Mouse (Mus musculus): ENCODE results near the gene Mgll. TPM values are rescaled to one million over a fixed set of nuclear protein-coding genes. Genes with fewer than 3 reads are reported as not detected.

Mgll gene
- polyA plus RNA-seq, 1 experiment from 2014 or later: 29.1 TPM

DNA sequence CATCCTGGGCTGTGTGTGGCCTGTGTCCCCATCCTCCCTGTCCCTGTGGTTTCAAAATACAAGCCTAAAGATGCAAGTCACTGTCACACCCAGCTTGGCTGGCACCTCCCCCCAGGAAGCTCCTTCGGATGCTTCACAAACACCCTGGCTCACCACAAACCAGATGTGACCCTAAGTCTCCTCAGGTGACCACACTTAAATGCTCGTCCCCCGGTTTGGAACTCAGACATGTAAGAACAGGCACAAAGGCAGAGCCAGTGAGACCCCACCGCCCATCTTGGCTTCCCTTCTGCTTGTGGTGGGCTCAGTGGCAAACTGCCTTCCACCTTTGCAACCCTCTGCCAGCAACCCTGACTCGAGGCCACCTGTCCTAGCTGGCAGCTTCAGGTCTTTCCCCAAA is 110.8 kb downstream of the Mgll start:
- H3K36me3 ChIP-seq (ENCODE audit: control insufficient read depth, insufficient read depth, low read length): peaks cover 42% of the 10 kb centered on the region
- no peaks in the 10 kb centered on the region for H3K9me3 ChIP-seq (ENCODE audit: control insufficient read depth, low read length)
- no peak overlapping the region for H3K9ac ChIP-seq (ENCODE audit: low read depth, low read length)
- DNase-seq (ENCODE audit: low spot score) (no peak), ATAC-seq (ENCODE audit: low read depth) (no peak)
- no peak overlapping the region for H3K27ac ChIP-seq (replicated peaks; ENCODE audit: low read depth, low read length)
- H3K4me3 ChIP-seq (ENCODE audit: low read depth, low read length): no peak overlapping the region
- no peaks in the 10 kb centered on the region for H3K4me1 ChIP-seq (ENCODE audit: control insufficient read depth, insufficient read depth, low read length)
- 54% methylated on average over 5 of the region's 5 CpGs for WGBS
- H3K27me3 ChIP-seq (replicated peaks; ENCODE audit: control insufficient read depth, insufficient read depth, low read length): no peaks in the 10 kb centered on the region
- H3K4me2 ChIP-seq (ENCODE audit: low read depth, low read length): no peak overlapping the region

DNA sequence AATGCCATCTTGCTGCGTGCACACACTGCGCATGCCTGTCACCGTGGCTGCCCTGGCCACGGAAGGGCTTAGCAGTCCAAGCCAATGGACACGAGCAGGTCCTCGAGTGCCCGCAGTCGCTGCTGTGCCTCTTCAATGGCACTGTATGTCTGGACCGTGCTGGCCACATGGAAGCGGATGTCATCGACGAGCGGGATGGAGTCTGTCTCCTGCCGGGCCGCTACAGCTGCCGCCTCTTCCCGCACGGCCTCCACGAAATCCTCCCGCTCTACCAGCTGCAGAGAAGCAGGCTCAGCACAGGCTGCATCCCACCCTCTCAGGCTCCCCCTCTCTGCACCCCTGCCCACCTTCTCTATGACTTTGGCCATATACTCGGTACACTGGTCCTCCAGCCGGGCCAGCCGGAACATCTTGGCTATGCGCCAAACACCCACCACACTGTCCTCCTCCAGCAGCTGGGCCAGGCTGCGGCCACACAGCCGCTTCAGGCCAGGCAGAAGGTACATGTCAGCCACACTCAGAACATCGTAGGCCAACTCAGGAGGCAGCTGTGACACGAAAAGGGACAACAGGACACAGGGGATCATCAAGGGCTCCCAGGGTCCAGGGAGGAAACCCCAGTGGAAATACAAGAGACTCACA is 112.1 kb downstream of the Mgll start:
- Histone ChIP-seq H3K27ac (replicated peaks; ENCODE audit: low read depth, low read length) (no peak overlapping the region), H3K9ac (ENCODE audit: low read depth, low read length) (no peak overlapping the region), H3K36me3 (ENCODE audit: control insufficient read depth, insufficient read depth, low read length) (peaks cover 42% of the 10 kb centered on the region), H3K9me3 (ENCODE audit: control insufficient read depth, low read length) (no peaks in the 10 kb centered on the region), H3K4me1 (ENCODE audit: control insufficient read depth, insufficient read depth, low read length) (peaks cover 8% of the 10 kb centered on the region; the same call in 1 of the 2 replicates), H3K4me2 (ENCODE audit: low read depth, low read length) (no peak overlapping the region), H3K27me3 (replicated peaks; ENCODE audit: control insufficient read depth, insufficient read depth, low read length) (no peaks in the 10 kb centered on the region), H3K4me3 (ENCODE audit: low read depth, low read length) (no peak overlapping the region)
- ATAC-seq (ENCODE audit: low read depth) (no peak), DNase-seq (ENCODE audit: low spot score) (no peak)
- 94% methylated on average over 28 of the region's 28 CpGs for WGBS

DNA sequence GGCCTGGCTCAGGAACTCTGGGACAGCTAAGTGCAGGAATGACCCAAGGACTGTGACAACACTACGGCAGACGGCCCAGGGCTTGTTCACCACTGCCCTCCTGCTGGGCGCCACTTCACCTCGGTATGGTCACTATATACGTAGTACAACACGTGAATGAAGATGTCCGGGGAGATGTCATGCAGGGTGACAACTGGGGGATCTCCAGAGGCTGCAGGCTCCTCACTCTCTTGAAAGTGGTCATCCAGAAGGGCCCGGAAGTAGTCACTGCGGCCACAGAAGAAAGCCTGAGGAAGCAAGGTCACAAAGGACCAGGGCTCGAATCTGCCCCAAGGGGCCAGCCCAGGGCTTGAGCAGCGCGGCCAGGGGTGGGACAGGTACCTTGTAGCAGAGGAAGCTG is 113.8 kb downstream of the Mgll start:
- ATAC-seq (ENCODE audit: low read depth): no peak
- WGBS: 91% methylated on average over 12 of the region's 12 CpGs
- H3K27ac ChIP-seq (replicated peaks; ENCODE audit: low read depth, low read length): no peak overlapping the region

DNA sequence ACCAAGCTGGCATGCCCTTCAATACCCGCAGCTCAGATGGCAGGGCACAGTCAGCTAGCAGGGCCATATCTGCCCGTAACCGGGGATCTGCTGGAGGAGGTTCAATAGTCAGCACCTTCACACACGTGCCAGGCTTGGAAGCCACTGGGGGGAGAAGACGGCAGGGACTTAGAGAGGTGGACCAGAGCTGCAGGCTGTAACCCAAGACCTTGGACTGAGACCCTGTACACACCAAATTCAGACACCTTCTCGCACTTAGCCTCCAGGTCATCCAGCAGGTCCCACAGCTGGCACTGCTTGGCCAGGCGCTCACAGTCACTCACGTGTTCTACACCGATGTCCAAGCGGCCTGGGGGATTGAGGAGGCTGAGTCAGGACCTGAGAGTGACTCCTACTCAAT is 114.4 kb downstream of the Mgll start:
- no peak for DNase-seq (ENCODE audit: low spot score)
- no peaks in the 10 kb centered on the region for H3K27me3 ChIP-seq (replicated peaks; ENCODE audit: control insufficient read depth, insufficient read depth, low read length)
- H3K27ac ChIP-seq (replicated peaks; ENCODE audit: low read depth, low read length): no peak overlapping the region
- WGBS: 91% methylated on average over 10 of the region's 10 CpGs
- no peak overlapping the region for H3K4me3 ChIP-seq (ENCODE audit: low read depth, low read length)
- peaks cover 13% of the 10 kb centered on the region; the same call in 1 of the 2 replicates for H3K4me1 ChIP-seq (ENCODE audit: control insufficient read depth, insufficient read depth, low read length)
- no peak overlapping the region for H3K9ac ChIP-seq (ENCODE audit: low read depth, low read length)
- H3K9me3 ChIP-seq (ENCODE audit: control insufficient read depth, low read length): no peaks in the 10 kb centered on the region
- no peak for ATAC-seq (ENCODE audit: low read depth)
- peaks cover 42% of the 10 kb centered on the region for H3K36me3 ChIP-seq (ENCODE audit: control insufficient read depth, insufficient read depth, low read length)
- no peak overlapping the region for H3K4me2 ChIP-seq (ENCODE audit: low read depth, low read length)

More for the DNA sequence above, 113.8 kb downstream of the Mgll start:
- H3K4me3 ChIP-seq (ENCODE audit: low read depth, low read length): no peak overlapping the region
- no peak overlapping the region for H3K4me2 ChIP-seq (ENCODE audit: low read depth, low read length)
- H3K4me1 ChIP-seq (ENCODE audit: control insufficient read depth, insufficient read depth, low read length): peaks cover 10% of the 10 kb centered on the region; the same call in 1 of the 2 replicates
- no peaks in the 10 kb centered on the region for H3K27me3 ChIP-seq (replicated peaks; ENCODE audit: control insufficient read depth, insufficient read depth, low read length)
- H3K9ac ChIP-seq (ENCODE audit: low read depth, low read length): no peak overlapping the region
- no peaks in the 10 kb centered on the region for H3K9me3 ChIP-seq (ENCODE audit: control insufficient read depth, low read length)
- H3K36me3 ChIP-seq (ENCODE audit: control insufficient read depth, insufficient read depth, low read length): peaks cover 42% of the 10 kb centered on the region
- no peak for DNase-seq (ENCODE audit: low spot score)

DNA sequence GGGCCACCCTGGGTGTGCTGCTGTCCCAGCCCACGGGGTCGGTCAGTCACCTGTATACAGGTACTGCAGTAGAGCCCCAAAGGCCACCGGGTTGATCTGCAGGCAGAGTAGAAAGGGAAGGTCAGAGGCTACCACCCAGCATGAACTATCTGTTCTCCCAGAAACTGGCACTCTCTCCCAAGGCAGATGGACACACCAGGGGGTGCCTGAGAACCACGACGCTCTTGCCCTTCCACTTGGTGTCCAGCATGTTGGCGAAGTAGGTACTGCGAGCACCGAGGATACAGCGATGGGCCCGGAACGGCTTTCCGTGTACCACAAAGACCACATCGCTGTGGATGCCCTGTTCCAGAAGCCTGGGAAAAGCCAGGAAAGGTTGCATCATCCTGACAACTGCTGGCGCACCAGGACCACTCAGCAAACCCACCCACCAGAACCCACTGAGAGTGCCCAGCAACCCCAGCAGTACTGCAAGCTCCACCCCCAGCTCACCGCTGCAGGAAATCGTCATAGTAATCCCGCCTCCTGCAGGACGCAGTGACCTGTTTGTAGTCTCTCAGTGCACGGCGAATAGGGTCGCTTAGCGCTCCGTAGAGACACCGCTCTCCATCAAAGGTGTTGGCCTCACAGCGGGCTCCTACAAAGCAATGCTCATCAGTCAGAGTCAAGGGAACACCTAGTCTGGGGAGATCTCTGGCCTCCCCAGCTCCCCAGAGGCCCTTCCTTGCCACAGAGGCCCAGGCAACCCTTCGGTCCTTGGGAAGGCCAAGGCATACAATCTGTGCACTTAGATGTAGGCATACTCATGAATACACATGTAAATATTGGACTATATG is 115.1 kb downstream of the Mgll start:
- 86% methylated on average over 26 of the region's 26 CpGs for WGBS
- Histone ChIP-seq H3K4me2 (ENCODE audit: low read depth, low read length) (no peak overlapping the region), H3K27ac (replicated peaks; ENCODE audit: low read depth, low read length) (no peak overlapping the region), H3K27me3 (replicated peaks; ENCODE audit: control insufficient read depth, insufficient read depth, low read length) (no peaks in the 10 kb centered on the region), H3K36me3 (ENCODE audit: control insufficient read depth, insufficient read depth, low read length) (peaks cover 42% of the 10 kb centered on the region), H3K9ac (ENCODE audit: low read depth, low read length) (no peak overlapping the region), H3K4me3 (ENCODE audit: low read depth, low read length) (no peak overlapping the region), H3K4me1 (ENCODE audit: control insufficient read depth, insufficient read depth, low read length) (peaks cover 13% of the 10 kb centered on the region; the same call in 1 of the 2 replicates), H3K9me3 (ENCODE audit: control insufficient read depth, low read length) (no peaks in the 10 kb centered on the region)
- ATAC-seq (ENCODE audit: low read depth) (no peak), DNase-seq (ENCODE audit: low spot score) (no peak)

DNA sequence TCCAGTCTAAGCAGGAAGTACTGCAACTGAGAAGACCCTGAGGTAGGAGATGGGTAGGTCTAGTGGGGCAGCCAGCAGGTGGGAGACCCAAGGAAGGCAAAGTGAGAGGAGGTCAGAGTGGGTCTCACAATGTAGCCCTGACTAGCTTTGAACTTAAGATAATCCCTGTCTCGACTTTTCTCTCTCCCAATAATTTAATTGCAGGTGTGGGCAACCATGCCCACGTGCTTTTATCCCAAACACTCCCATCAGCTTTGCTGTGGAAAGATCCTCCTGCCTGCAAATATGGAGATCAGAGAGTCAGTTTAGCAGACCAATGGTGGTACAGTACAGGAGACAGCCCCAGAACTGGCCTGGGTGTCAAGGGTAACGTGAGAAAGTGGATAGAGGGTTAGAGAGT is 116.0 kb downstream of the Mgll start:
- H3K4me2 ChIP-seq (ENCODE audit: low read depth, low read length): 0 out of 2 replicates have a peak overlapping the region, but pooled peaks have one; percentile 82

DNA sequence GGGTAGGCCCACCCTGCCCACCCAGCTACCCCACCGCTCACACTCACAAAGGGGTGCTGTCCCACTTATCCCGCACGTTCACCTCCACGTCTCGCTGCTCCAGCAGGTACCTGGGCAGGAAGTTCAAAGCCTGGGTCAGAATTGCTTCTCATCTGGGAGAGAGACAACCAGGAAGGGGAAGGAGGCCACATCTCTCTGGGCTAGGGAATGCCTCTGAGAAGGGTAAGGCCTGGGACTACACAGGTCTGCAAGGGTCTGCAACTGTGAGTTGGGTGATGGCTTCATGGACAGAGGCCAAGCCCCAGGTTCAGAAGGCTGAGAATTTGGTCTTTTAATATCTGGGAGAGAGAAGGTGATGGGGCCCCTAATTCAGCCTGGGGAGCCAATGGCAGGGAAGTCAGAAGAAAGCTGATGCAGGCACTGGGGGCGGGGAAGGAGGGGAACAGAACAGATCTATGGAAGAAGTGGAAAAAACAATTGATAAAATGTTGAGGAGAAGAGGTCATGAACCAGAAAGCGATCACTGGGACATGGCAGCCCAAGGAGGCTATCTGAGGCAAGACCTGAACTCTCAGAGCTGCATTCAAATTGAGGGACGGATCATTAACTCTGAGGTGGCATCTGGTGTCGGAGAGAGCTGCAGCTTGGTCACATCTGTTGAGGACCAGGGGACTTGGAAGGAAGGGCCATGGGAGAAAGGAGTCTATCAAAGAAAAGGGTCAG is 116.7 kb downstream of the Mgll start:
- Histone ChIP-seq H3K27ac (replicated peaks; ENCODE audit: low read depth, low read length) (peak overlapping the region; percentile 77), H3K9me3 (ENCODE audit: control insufficient read depth, low read length) (no peaks in the 10 kb centered on the region), H3K27me3 (replicated peaks; ENCODE audit: control insufficient read depth, insufficient read depth, low read length) (no peaks in the 10 kb centered on the region), H3K4me3 (ENCODE audit: low read depth, low read length) (peak overlapping the region; percentile 88), H3K4me1 (ENCODE audit: control insufficient read depth, insufficient read depth, low read length) (peaks cover 13% of the 10 kb centered on the region; the same call in 1 of the 2 replicates), H3K9ac (ENCODE audit: low read depth, low read length) (peak overlapping the region; percentile 90), H3K4me2 (ENCODE audit: low read depth, low read length) (peak overlapping the region; percentile 82), H3K36me3 (ENCODE audit: control insufficient read depth, insufficient read depth, low read length) (peaks cover 46% of the 10 kb centered on the region)
- WGBS: 48% methylated on average over 9 of the region's 9 CpGs
- no peak for ATAC-seq (ENCODE audit: low read depth)
- no peak for DNase-seq (ENCODE audit: low spot score)

More for the DNA sequence above, 116.0 kb downstream of the Mgll start:
- H3K4me1 ChIP-seq (ENCODE audit: control insufficient read depth, insufficient read depth, low read length): peaks cover 13% of the 10 kb centered on the region; the same call in 1 of the 2 replicates
- WGBS: 59% methylated on average over 3 of the region's 3 CpGs
- H3K27me3 ChIP-seq (replicated peaks; ENCODE audit: control insufficient read depth, insufficient read depth, low read length): no peaks in the 10 kb centered on the region
- H3K27ac ChIP-seq (replicated peaks; ENCODE audit: low read depth, low read length): no peak overlapping the region
- H3K9me3 ChIP-seq (ENCODE audit: control insufficient read depth, low read length): no peaks in the 10 kb centered on the region
- H3K9ac ChIP-seq (ENCODE audit: low read depth, low read length): no peak overlapping the region
- H3K4me3 ChIP-seq (ENCODE audit: low read depth, low read length): 0 out of 2 replicates have a peak overlapping the region, but pooled peaks have one; percentile 88
- DNase-seq (ENCODE audit: low spot score) (no peak), ATAC-seq (ENCODE audit: low read depth) (no peak)
- H3K36me3 ChIP-seq (ENCODE audit: control insufficient read depth, insufficient read depth, low read length): peaks cover 46% of the 10 kb centered on the region

DNA sequence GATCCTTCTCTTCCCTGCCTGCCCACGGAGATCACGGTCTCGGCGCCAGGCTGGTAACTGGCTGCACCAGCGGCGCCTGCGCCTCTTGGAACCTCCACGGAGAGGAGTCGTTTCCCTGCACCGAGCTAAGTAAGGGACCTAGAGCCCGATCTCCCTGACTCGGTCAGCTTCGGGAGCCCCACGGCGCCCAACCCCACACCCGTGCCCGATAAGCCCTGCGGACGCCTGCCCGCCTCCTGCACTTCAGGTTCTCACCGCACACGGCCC is 117.2 kb downstream of the Mgll start:
- peak overlapping the region; percentile 82 for H3K4me2 ChIP-seq (ENCODE audit: low read depth, low read length)
- H3K27me3 ChIP-seq (replicated peaks; ENCODE audit: control insufficient read depth, insufficient read depth, low read length): no peaks in the 10 kb centered on the region
- peak overlapping the region; percentile 90 for H3K9ac ChIP-seq (ENCODE audit: low read depth, low read length)
- DNase-seq (ENCODE audit: low spot score): no peak
- H3K36me3 ChIP-seq (ENCODE audit: control insufficient read depth, insufficient read depth, low read length): peaks cover 42% of the 10 kb centered on the region
- peaks cover 13% of the 10 kb centered on the region; the same call in 1 of the 2 replicates for H3K4me1 ChIP-seq (ENCODE audit: control insufficient read depth, insufficient read depth, low read length)
- 1% methylated on average over 16 of the region's 22 CpGs for WGBS
- H3K4me3 ChIP-seq (ENCODE audit: low read depth, low read length): peak overlapping the region; percentile 88
- H3K27ac ChIP-seq (replicated peaks; ENCODE audit: low read depth, low read length): peak overlapping the region; percentile 77
- no peaks in the 10 kb centered on the region for H3K9me3 ChIP-seq (ENCODE audit: control insufficient read depth, low read length)
- ATAC-seq (ENCODE audit: low read depth): no peak; the same call in 1 of the 2 replicates
